Mouse (Mus musculus) lung, adult 2 months (tissue): ENCODE measurements around the gene Trpd52l3. TPM values are rescaled to one million over a fixed set of nuclear protein-coding genes. Genes with fewer than 3 reads are reported as not detected.

Experiments used
- DNase-seq: peaks from one replicate; pipeline ENCODE4 v3.0.0; 2022
- H3K4me1 ChIP-seq: fragments of 200-500 bp; 2 replicates; pipeline ENCODE4 v1.6.1; 2011; ENCODE audit warnings: low read length; ENCODE audit not compliant: control insufficient read depth, insufficient read depth
- H3K4me3 ChIP-seq: fragments of 200-500 bp; replicated peaks from 2 replicates; pipeline ENCODE3; 2011; ENCODE audit warnings: low read depth, mild to moderate bottlenecking, control low read depth, low read length; ENCODE audit errors: extremely low read depth
- CTCF ChIP-seq: fragments of 200-500 bp; IDR thresholded peaks from 2 replicates; pipeline ENCODE4 v1.5.1; 2011; ENCODE audit warnings: mild to moderate bottlenecking, low read length, control low read depth; ENCODE audit not compliant: insufficient read depth
- POLR2A ChIP-seq: fragments of 200-500 bp; IDR thresholded peaks from 2 replicates; pipeline ENCODE4 v1.6.1; 2011; ENCODE audit warnings: low read depth, mild to moderate bottlenecking, control low read depth, low read length, borderline replicate concordance; ENCODE audit errors: extremely low read depth
- WGBS: fragments of 180-500 bp; shearing (Covaris S2); methylation state at CpG from one replicate; pipeline ENCODE4 v1.1.7; 2018; 5-methylcytosine and 5-hydroxymethylcytosine counted together
- polyA plus RNA-seq: library from polyadenylated mRNA; depleted of rRNA; stranded (reverse); fragments of >200 nt; gene quantifications from 2 replicates; pipeline ENCODE4 v1.2.3, GENCODE M21; 2012; rRNA removed

The Trpd52l3 gene
- polyA plus RNA-seq: not detected in 2 replicates

DNA sequence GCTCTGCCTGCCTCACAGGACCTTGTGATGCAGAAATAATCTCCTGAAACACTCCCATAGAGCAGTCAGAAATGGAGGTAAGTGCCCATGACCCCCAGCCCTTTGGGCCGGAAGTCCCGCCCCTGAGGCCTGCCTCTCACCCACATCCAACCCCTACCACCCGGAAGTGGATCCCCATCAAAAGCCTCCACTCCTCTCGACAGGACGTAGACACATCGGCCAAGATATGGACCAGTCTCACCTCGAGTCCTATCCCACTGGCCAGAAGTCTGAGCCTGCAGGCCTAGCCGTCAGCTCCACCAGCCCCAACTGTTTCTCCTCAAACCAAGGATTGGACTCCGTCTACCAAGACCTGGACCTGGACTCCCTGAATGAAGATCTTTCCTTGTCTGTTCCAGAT is at the start of gene Trpd52l3:
TSS of gene Trpd52l3 (plus strand) at position 170 of the 400 bp plus-strand sequence.
- Histone ChIP-seq H3K4me1 (no peaks in the 10 kb centered on the region), H3K4me3 (no peak within 1 kb of the TSS)
- DNase-seq: no peak
- 88% methylated on average over 9 of the region's 9 CpGs for WGBS
- TF ChIP-seq POLR2A: no peak
- no peak for TF ChIP-seq CTCF

DNA sequence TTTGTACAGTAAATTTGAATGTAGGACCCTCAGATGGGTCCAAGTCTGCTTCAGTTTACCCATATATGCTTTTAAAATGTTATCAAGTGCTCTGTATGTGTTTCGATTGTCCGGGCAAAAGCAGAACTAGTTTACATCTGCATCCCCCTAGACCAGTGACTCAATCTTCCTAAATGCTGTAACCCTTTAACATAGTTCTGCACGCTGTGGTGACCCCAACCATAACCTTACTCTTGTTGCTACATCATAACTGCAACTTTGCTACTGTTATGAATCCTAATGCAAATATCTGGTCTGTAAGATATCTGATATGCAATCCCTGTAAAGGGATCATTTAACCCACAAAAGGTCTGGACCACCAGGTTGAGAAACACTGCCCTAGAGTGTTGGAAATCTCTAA is 49.8 kb upstream of the Trpd52l3 start:
- no peak overlapping the region for H3K4me3 ChIP-seq
- TF ChIP-seq POLR2A: no peak
- H3K4me1 ChIP-seq: no peaks in the 10 kb centered on the region
- WGBS: 78% methylated on average over 3 of the region's 3 CpGs
- no peak for DNase-seq

DNA sequence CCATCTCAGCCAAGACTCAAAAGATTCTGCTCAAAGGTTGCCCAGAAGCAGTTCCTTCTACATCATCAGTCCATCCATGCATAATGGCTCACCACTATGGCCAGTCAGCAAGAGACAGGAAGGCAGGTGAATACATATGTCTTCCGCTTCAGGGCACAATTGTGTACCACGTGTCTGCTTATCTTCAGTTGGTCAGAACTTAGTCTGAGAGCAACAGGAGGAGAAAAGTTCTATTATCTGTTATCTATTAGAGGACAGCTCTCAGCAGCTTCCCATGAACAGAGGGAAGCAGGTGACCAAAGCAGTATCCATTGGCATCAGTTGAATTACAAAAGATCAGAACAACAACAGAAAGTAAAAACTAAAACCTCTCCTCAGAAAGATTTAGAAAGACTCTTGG is 48.1 kb upstream of the Trpd52l3 start:
- 83% methylated on average over 2 of the region's 2 CpGs for WGBS
- Histone ChIP-seq H3K4me1 (no peaks in the 10 kb centered on the region), H3K4me3 (no peak overlapping the region)
- no peak for TF ChIP-seq CTCF
- DNase-seq: no peak

DNA sequence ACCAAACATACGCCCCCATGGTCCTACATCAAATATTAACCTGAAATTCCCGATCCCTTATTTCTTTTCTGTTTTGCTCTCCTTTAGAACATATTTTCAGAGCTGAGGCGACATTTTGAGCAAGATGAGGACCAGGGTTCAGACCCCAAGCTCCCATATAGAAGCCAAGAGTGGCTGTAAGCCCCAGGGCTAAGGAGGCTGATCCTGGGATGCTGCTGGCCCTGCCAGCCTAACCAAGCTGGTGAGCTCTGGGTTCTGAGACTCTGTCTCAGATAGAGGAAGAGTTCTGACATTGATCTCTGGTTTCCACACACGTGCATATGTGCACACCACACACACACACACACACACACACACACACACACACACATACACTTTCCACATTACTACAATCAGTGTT is 42.7 kb upstream of the Trpd52l3 start:
- TF ChIP-seq POLR2A: no peak
- H3K4me3 ChIP-seq: no peak overlapping the region
- peaks cover 2% of the 10 kb centered on the region; the same call in 1 of the 2 replicates for H3K4me1 ChIP-seq
- WGBS: 88% methylated on average over 4 of the region's 4 CpGs
- no peak for DNase-seq

DNA sequence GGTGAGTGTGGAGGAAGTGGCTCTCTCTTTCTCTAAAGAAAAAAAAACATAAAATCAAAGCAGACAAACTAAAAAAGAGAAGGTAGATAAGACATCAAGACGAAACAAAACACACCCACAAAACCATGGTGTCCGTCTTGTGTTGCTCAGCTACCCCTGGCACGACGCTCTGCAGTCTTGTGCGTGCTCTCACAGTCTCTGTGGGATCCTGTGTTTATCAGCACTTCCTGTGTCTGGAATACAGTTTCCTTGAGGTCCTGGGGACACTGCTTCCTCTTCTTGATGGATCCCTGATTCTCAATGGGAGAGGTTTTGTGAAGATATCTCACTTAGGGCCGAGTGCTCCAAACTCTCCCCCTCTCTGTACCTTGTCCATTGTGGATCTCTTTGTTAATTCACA is 41.7 kb upstream of the Trpd52l3 start:
- TF ChIP-seq POLR2A: no peak
- no peak for TF ChIP-seq CTCF
- 39% methylated on average over 6 of the region's 6 CpGs for WGBS
- no peak for DNase-seq
- Histone ChIP-seq H3K4me3 (no peak overlapping the region), H3K4me1 (peaks cover 2% of the 10 kb centered on the region; the same call in 1 of the 2 replicates)

DNA sequence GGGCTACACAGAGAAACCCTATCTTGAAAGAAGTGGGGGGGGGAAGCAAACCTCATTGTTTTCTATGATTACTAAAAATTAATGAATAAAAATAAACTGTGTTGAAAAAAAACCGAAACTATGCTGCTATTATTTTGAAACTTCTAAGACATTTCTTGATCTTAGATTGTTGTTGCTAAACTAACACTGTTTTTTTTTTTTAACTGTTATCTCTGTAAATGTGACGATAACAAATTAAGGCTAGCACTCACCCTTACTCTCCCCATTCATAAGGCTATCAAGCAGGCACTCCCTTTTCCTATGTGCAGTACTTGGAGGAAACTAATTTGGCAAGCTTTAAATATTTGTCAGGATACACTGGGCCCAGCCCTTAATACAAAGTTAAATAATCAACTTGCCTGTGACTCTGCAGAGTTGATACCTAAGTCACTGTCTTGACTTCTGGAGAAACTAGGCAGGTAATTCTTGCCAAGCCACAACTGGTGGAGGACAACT is 39.9 kb upstream of the Trpd52l3 start:
- TF ChIP-seq POLR2A: no peak
- TF ChIP-seq CTCF: no peak
- DNase-seq: no peak
- peaks cover 2% of the 10 kb centered on the region; the same call in 1 of the 2 replicates for H3K4me1 ChIP-seq
- no peak overlapping the region for H3K4me3 ChIP-seq
- WGBS: 40% methylated on average over 2 of the region's 2 CpGs

DNA sequence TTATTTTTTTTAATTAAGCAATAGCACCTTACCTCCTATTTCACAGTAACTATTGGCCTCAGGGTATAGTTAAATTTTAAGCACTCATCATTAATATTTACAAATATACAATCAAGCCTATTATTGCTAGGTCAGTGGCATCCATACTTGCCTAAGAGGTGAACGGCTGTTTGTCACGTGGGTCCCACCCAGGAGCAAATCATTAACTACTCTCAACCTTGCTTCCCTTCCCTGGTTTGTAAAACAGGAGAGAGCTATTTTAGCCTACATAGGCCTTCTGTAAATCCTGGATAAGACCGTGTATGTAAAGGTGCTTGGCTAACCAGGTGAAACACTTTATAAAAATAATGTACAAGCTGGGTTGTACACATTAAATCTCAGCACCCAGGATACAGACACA is 35.6 kb upstream of the Trpd52l3 start:
- Histone ChIP-seq H3K4me1 (peaks cover 2% of the 10 kb centered on the region; the same call in 1 of the 2 replicates), H3K4me3 (no peak overlapping the region)
- 62% methylated on average over 3 of the region's 3 CpGs for WGBS
- no peak for DNase-seq
- TF ChIP-seq CTCF (no peak), POLR2A (no peak)

DNA sequence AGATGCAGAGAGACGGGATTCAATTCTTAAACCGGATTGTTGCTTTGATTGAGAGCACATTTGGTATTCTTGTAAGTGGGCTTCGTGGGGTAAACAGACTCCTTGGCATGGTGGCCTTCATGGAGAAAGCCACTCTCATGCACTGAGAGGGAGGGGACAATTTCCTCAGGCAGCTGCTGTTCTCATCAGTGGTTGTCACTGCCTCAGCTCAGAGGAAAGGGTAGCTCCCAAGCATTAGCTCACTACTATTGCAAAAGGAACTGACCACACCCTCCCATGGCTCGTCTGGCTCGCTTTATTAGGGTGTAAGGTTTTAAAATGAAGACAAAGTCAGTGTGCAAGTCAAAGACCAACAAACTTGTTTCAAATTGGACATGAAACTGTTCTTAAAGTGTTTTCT is 30.2 kb upstream of the Trpd52l3 start:
- no peak for TF ChIP-seq CTCF
- no peak for TF ChIP-seq POLR2A
- Histone ChIP-seq H3K4me3 (no peak overlapping the region), H3K4me1 (no peaks in the 10 kb centered on the region)
- WGBS: 53% methylated on average over 5 of the region's 5 CpGs
- DNase-seq: no peak

DNA sequence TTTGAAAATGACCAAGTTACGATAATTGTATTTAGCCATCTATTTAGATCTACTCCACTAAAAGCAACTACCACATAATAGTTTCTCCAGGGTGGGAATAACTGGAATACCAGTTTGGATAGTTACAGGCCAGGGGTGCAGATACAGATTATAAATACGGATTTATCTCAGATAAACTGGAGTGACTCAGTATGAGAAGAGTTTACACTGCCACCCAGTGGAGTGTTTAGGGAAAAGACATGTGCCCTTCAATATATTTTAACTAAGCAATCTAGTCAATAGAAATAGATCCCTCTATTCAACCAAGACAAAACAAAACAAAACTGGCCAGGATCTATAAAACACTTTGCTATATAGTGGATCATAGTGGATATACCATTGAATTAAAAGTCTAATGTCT is 24.7 kb upstream of the Trpd52l3 start:
- DNase-seq: no peak
- TF ChIP-seq POLR2A (no peak), CTCF (0 out of 2 replicates have a peak, but pooled peaks have one; percentile 4)
- H3K4me3 ChIP-seq: no peak overlapping the region
- H3K4me1 ChIP-seq: no peaks in the 10 kb centered on the region
- WGBS: 52% methylated on average over 2 of the region's 2 CpGs

DNA sequence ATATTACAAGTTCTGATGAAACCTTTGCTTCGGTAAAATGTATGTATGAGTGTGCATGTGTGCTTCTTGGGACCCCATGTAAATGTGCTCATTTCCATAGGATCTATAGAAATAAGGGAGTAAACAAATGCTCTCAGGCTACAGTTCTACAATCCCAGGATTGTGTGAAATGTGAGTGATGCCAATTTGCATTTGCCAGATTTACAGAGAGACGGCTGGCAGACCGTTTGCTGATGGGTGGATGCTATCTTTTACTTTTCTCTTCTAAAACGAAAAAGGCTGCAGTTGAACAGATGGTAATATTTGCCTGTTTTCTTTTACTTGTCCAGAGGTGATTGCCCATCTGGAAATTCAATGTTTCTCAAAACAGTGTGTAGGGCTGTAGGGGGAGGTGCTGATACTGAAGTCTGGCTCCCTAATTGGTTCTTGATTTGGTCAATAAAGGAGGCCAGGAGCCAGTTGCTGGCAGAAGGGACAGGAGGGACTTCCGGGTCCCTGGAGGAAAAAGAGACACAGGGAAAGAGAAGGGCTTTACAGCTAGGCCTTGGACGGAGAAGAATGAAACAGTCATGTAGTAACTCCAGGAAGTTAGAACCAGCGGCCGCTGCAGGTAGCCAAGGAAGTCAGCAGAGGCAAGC is 24.0 kb upstream of the Trpd52l3 start:
- no peak for TF ChIP-seq POLR2A
- H3K4me3 ChIP-seq: no peak overlapping the region
- WGBS: 80% methylated on average over 8 of the region's 8 CpGs
- no peak for DNase-seq
- no peaks in the 10 kb centered on the region for H3K4me1 ChIP-seq

DNA sequence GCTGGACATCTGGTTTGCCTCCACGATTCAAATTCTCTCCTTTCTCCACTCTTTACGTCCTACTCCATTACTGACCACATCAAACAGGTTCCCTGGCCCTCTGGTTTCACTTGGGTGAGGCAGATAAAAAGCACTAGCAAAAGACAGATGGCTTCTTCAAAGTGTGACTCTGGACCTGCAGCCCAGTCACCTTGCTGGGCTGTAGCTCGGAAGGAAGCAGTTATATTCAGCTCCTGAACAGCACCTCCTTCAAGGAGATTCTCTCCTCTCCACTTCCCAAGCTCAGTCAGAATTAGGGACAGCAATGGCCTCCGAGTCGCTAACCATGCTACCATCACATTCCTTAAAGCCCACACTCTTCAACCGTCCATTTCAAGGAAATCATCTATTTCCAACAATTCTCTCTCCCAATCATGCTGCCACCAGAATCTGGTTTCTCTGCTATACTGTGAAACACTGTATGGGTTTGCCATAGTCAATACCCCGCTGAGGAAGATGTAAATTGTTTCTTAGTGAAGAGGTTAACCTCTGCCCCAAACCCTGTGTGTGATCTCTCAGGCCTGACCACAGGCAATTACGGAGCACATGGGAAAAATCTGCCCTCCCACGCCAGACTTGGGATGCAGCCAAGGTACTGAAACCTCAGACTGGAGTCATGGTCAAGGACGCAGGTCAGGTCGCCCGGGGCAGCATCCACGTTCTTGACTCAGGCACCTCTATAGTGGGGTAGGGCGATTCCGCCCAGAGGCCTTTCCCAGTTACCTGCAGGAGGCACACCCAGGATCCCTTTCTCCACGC is 19.2 kb upstream of the Trpd52l3 start:
- DNase-seq: no peak

More for the DNA sequence above, 19.2 kb upstream of the Trpd52l3 start:
- H3K4me1 ChIP-seq: no peaks in the 10 kb centered on the region
- H3K4me3 ChIP-seq: no peak overlapping the region
- WGBS: 71% methylated on average over 16 of the region's 16 CpGs
- TF ChIP-seq POLR2A: no peak
- TF ChIP-seq CTCF: no peak
